In the genomic region with DNA sequence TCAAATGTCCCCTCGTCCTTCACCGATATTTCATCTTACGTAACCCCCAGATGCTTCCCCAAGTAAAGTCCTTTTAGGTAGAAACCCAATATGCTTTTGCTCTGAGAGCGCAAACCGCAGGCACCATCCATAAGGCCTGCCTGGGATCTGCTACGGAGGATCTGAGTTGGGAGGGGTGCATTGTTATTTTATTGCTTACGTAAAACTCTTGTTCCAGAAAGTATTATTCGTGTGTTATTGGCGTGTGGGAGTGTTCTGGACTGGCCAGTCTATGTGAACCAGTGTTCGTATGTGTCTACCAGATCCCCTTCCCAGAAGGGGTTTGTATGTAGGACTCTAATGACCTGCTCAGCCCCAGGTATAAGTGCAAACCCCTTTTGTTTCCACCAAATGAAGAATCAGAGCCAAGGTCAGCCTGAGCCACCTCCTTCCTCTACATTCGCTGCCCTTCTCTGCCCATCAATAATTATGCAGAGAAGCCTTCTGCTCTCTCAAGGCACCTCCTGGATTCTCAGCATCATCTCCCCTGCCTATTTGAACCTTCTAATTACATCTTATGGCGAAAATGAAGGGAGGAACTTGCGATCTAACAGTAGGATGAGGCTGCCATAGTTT, we compare ENCODE assay signal across 12 mouse cellular contexts.
DNase-seq lines count a peak whose midpoint lies in the region; ATAC-seq and TF ChIP-seq lines count a peak whose summit lies in the region.
"Had no signal": no experiment of that assay in that cellular context is flagged by ENCODE, and none has a peak within 500 bp of the region (broad histone marks: within the 10 kb centered on the region; RNA-seq: fewer than 3 reads in every experiment).

No protein-coding gene starts in this region.

- no peak for TF ChIP-seq POLR2A in brain, embryonic 14.5 days (IDR thresholded peaks at IDR 0.05; ENCODE audit: borderline replicate concordance, extremely low read depth, insufficient read depth, insufficient read length, poor library complexity, severe bottlenecking)

- H3K27ac ChIP-seq in forebrain, embryonic 10.5 days = no peak overlapping the region
- H3K27ac ChIP-seq in hindbrain, embryonic 14.5 days = peak overlapping the region; percentile 100
- peak overlapping the region; percentile 97 for H3K27ac ChIP-seq in neural tube, embryonic 12.5 days
- H3K27ac ChIP-seq: liver, embryonic 14.5 days; stomach, embryonic 15.5 days had no signal

- peak overlapping the region; percentile 62; the same call in 1 of the 2 replicates for H3K4me3 ChIP-seq in forebrain, embryonic 10.5 days
- H3K4me3 ChIP-seq in hindbrain, embryonic 14.5 days (replicated peaks; ENCODE audit: low read length) = peak overlapping the region; percentile 68
- peak overlapping the region; percentile 60 for H3K4me3 ChIP-seq in neural tube, embryonic 12.5 days
- H3K4me3 ChIP-seq: stomach, embryonic 15.5 days had no signal

- no peak for TF ChIP-seq CTCF in brain, embryonic 14.5 days (IDR thresholded peaks at IDR 0.05; ENCODE audit: borderline replicate concordance, extremely low read depth, insufficient read depth, insufficient read length)

- DNase-seq in brain, embryonic 14.5 days (ENCODE audit: low read depth) = peak; percentile 35
- DNase-seq in forebrain, embryonic 10.5 days (ENCODE audit: extremely low spot score, low spot score) = no peak
- DNase-seq in hindbrain, embryonic 14.5 days (ENCODE audit: low spot score) = peak; percentile 58
- DNase-seq in right cerebral cortex, postnatal 36 days (ENCODE audit: low spot score in 2 of 2) = no peak
- no peak for DNase-seq in adrenal gland, postnatal 10 days
- no peak for DNase-seq in heart, postnatal 10 days
- DNase-seq: kidney, adult 18-20 months; lung, postnatal 4 days; thymus, postnatal 4 days had no signal

- WGBS in forebrain, embryonic 10.5 days = 75% methylated on average over 13 of the region's 13 CpGs
- 43% methylated on average over 13 of the region's 13 CpGs for WGBS in hindbrain, embryonic 14.5 days
- 60% methylated on average over 13 of the region's 13 CpGs for WGBS in neural tube, embryonic 12.5 days

- peak overlapping the region; percentile 100 for H3K9ac ChIP-seq in hindbrain, embryonic 14.5 days
- peak overlapping the region; percentile 99 for H3K9ac ChIP-seq in neural tube, embryonic 12.5 days
- H3K9ac ChIP-seq: liver, embryonic 14.5 days; stomach, embryonic 15.5 days had no signal

- no peak for ATAC-seq in hindbrain, embryonic 14.5 days (ENCODE audit: low FRiP score)
- no peak for ATAC-seq in neural tube, embryonic 12.5 days (ENCODE audit: low FRiP score, low read depth)

- peaks cover 98% of the 10 kb centered on the region for H3K27me3 ChIP-seq in forebrain, embryonic 10.5 days (ENCODE audit: poor library complexity, severe bottlenecking)
- no peaks in the 10 kb centered on the region for H3K27me3 ChIP-seq in hindbrain, embryonic 14.5 days (ENCODE audit: control insufficient read depth, insufficient read depth, low read length)
- peaks cover 4% of the 10 kb centered on the region; the same call in 1 of the 2 replicates for H3K27me3 ChIP-seq in neural tube, embryonic 12.5 days (replicated peaks)

- peaks cover 85% of the 10 kb centered on the region for H3K4me1 ChIP-seq in forebrain, embryonic 10.5 days
- peaks cover 32% of the 10 kb centered on the region for H3K4me1 ChIP-seq in hindbrain, embryonic 14.5 days (replicated peaks; ENCODE audit: control insufficient read depth, insufficient read depth, low read length)
- H3K4me1 ChIP-seq in neural tube, embryonic 12.5 days = peaks cover 38% of the 10 kb centered on the region

- intact Hi-C loops in heart, postnatal 10 days (cut with DNase I) = no loop called here

- H3K4me2 ChIP-seq in hindbrain, embryonic 14.5 days (replicated peaks) = peak overlapping the region; percentile 100
- H3K4me2 ChIP-seq in neural tube, embryonic 12.5 days (replicated peaks) = peak overlapping the region; percentile 80
- H3K4me2 ChIP-seq: stomach, embryonic 15.5 days had no signal

- no peaks in the 10 kb centered on the region for H3K36me3 ChIP-seq in forebrain, embryonic 10.5 days (replicated peaks)
- peaks cover 40% of the 10 kb centered on the region for H3K36me3 ChIP-seq in hindbrain, embryonic 14.5 days (replicated peaks; ENCODE audit: control insufficient read depth, insufficient read depth)
- H3K36me3 ChIP-seq in neural tube, embryonic 12.5 days = peaks cover 12% of the 10 kb centered on the region; the same call in 1 of the 2 replicates
- H3K36me3 ChIP-seq: stomach, embryonic 15.5 days had no signal

- no peaks in the 10 kb centered on the region for H3K9me3 ChIP-seq in forebrain, embryonic 10.5 days
- no peaks in the 10 kb centered on the region for H3K9me3 ChIP-seq in hindbrain, embryonic 14.5 days (ENCODE audit: control insufficient read depth, low read length)
- no peaks in the 10 kb centered on the region for H3K9me3 ChIP-seq in neural tube, embryonic 12.5 days
- H3K9me3 ChIP-seq: stomach, embryonic 15.5 days had no signal

Comparison
In these comparisons a context has a peak if more than half of its experiments do, and no peak if none do; other contexts are left out.
1. DNase-seq: peak in brain, embryonic 14.5 days (single experiment) and hindbrain, embryonic 14.5 days (single experiment); none in forebrain, embryonic 10.5 days (single experiment), right cerebral cortex, postnatal 36 days (0 of 2), adrenal gland, postnatal 10 days (single experiment) and heart, postnatal 10 days (0 of 2).
2. Peak in every context shown above with its lines, with median percentiles within 50 percentile points of each other: H3K4me3 ChIP-seq.